Mouse (Mus musculus): ENCODE results near the gene Nell1. TPM values are rescaled to one million over a fixed set of nuclear protein-coding genes. Genes with fewer than 3 reads are reported as not detected.

Nell1 gene
- total and polyA plus RNA-seq, 2 experiments from 2014 or later, result 56.9 to 68.7 TPM

- H3K4me3 ChIP-seq (ENCODE audit: low read depth, low read length), result no peak overlapping the region
- ATAC-seq (ENCODE audit: low FRiP score) (no peak), DNase-seq (ENCODE audit: low spot score) (peak; percentile 53)
- no peak for TF ChIP-seq CTCF (IDR thresholded peaks at IDR 0.05)
- H3K9me3 ChIP-seq (ENCODE audit: low read length), result no peaks in the 10 kb centered on the region
- H3K27me3 ChIP-seq (ENCODE audit: insufficient read depth, low read length), result no peaks in the 10 kb centered on the region
- H3K4me2 ChIP-seq (ENCODE audit: low read depth, low read length, poor library complexity, severe bottlenecking), result no peak overlapping the region
- WGBS, result 82% methylated on average over 3 of the region's 3 CpGs
- H3K9ac ChIP-seq (replicated peaks; ENCODE audit: low read length, poor library complexity, severe bottlenecking), result no peak overlapping the region
- H3K36me3 ChIP-seq (ENCODE audit: insufficient read depth, low read length), result no peaks in the 10 kb centered on the region
- H3K4me1 ChIP-seq (ENCODE audit: insufficient read depth, low read length), result no peaks in the 10 kb centered on the region
- no peak overlapping the region for H3K27ac ChIP-seq (ENCODE audit: low read depth, low read length)
These were observed 542.0 kb downstream of the Nell1 start for GRCm38 (mm10) chr7:50516681-50517080.

GRCm38 (mm10) chr7:50543373-50543772 lies 568.7 kb downstream of the Nell1 start:
- ATAC-seq (ENCODE audit: low FRiP score), result no peak

GRCm38 (mm10) chr7:50549572-50549971 lies 574.9 kb downstream of the Nell1 start:
- Histone ChIP-seq H3K27ac (ENCODE audit: low read depth, low read length) (no peak overlapping the region), H3K4me3 (ENCODE audit: low read depth, low read length) (no peak overlapping the region), H3K36me3 (ENCODE audit: insufficient read depth, low read length) (no peaks in the 10 kb centered on the region), H3K9me3 (ENCODE audit: low read length) (no peaks in the 10 kb centered on the region), H3K27me3 (ENCODE audit: insufficient read depth, low read length) (no peaks in the 10 kb centered on the region), H3K4me2 (ENCODE audit: low read depth, low read length, poor library complexity, severe bottlenecking) (no peak overlapping the region), H3K9ac (replicated peaks; ENCODE audit: low read length, poor library complexity, severe bottlenecking) (no peak overlapping the region), H3K4me1 (ENCODE audit: insufficient read depth, low read length) (no peaks in the 10 kb centered on the region)
- TF ChIP-seq CTCF (IDR thresholded peaks at IDR 0.05), result no peak
- DNase-seq (ENCODE audit: low spot score) (no peak), ATAC-seq (ENCODE audit: low FRiP score) (no peak)
- WGBS, result 79% methylated on average over 3 of the region's 3 CpGs

More at GRCm38 (mm10) chr7:50543373-50543772, 568.7 kb downstream of the Nell1 start:
- Histone ChIP-seq H3K4me2 (ENCODE audit: low read depth, low read length, poor library complexity, severe bottlenecking) (no peak overlapping the region), H3K4me1 (ENCODE audit: insufficient read depth, low read length) (no peaks in the 10 kb centered on the region), H3K27me3 (ENCODE audit: insufficient read depth, low read length) (no peaks in the 10 kb centered on the region), H3K9me3 (ENCODE audit: low read length) (no peaks in the 10 kb centered on the region), H3K4me3 (ENCODE audit: low read depth, low read length) (no peak overlapping the region), H3K9ac (replicated peaks; ENCODE audit: low read length, poor library complexity, severe bottlenecking) (no peak overlapping the region), H3K36me3 (ENCODE audit: insufficient read depth, low read length) (no peaks in the 10 kb centered on the region), H3K27ac (ENCODE audit: low read depth, low read length) (no peak overlapping the region)
- TF ChIP-seq CTCF (IDR thresholded peaks at IDR 0.05), result no peak
- 22% methylated on average over 5 of the region's 5 CpGs for WGBS
- no peak for DNase-seq (ENCODE audit: low spot score)

DNA sequence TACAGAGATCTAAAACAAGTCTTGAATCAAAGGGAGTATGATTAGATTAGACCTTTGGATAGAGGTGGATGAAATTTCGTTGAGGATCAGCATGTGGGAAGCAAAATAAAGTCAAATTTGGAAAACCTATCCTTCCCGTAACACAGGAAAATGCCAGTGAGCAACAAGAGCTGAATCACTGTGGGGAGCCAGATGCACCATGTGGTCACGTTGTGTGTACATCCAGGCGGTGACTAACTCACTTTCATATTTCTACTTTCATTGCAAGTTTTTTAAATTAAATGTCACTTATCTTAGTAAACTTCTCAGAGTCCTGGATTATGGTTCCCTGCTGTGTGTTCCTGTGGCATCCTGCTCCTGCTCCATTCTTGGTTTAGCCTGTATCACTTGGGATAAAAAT lies 576.8 kb downstream of the Nell1 start:
- 76% methylated on average over 4 of the region's 4 CpGs for WGBS
- Histone ChIP-seq H3K27me3 (ENCODE audit: insufficient read depth, low read length) (no peaks in the 10 kb centered on the region), H3K9ac (replicated peaks; ENCODE audit: low read length, poor library complexity, severe bottlenecking) (no peak overlapping the region), H3K9me3 (ENCODE audit: low read length) (no peaks in the 10 kb centered on the region), H3K4me1 (ENCODE audit: insufficient read depth, low read length) (no peaks in the 10 kb centered on the region; the same call in 1 of the 2 replicates), H3K4me3 (ENCODE audit: low read depth, low read length) (no peak overlapping the region), H3K4me2 (ENCODE audit: low read depth, low read length, poor library complexity, severe bottlenecking) (no peak overlapping the region), H3K36me3 (ENCODE audit: insufficient read depth, low read length) (no peaks in the 10 kb centered on the region), H3K27ac (ENCODE audit: low read depth, low read length) (no peak overlapping the region)
- ATAC-seq (ENCODE audit: low FRiP score) (no peak), DNase-seq (ENCODE audit: low spot score) (no peak)
- TF ChIP-seq CTCF (IDR thresholded peaks at IDR 0.05), result no peak

- Histone ChIP-seq H3K4me2 (ENCODE audit: low read depth, low read length, poor library complexity, severe bottlenecking) (no peak overlapping the region), H3K27ac (ENCODE audit: low read depth, low read length) (no peak overlapping the region), H3K36me3 (ENCODE audit: insufficient read depth, low read length) (no peaks in the 10 kb centered on the region), H3K27me3 (ENCODE audit: insufficient read depth, low read length) (no peaks in the 10 kb centered on the region), H3K9me3 (ENCODE audit: low read length) (no peaks in the 10 kb centered on the region), H3K4me1 (ENCODE audit: insufficient read depth, low read length) (no peaks in the 10 kb centered on the region), H3K9ac (replicated peaks; ENCODE audit: low read length, poor library complexity, severe bottlenecking) (no peak overlapping the region), H3K4me3 (ENCODE audit: low read depth, low read length) (no peak overlapping the region)
- 81% methylated on average over 3 of the region's 3 CpGs for WGBS
- DNase-seq (ENCODE audit: low spot score) (no peak), ATAC-seq (ENCODE audit: low FRiP score) (no peak)
- TF ChIP-seq CTCF (IDR thresholded peaks at IDR 0.05), result no peak
These were observed 588.0 kb downstream of the Nell1 start for GRCm38 (mm10) chr7:50562708-50563107.

DNA sequence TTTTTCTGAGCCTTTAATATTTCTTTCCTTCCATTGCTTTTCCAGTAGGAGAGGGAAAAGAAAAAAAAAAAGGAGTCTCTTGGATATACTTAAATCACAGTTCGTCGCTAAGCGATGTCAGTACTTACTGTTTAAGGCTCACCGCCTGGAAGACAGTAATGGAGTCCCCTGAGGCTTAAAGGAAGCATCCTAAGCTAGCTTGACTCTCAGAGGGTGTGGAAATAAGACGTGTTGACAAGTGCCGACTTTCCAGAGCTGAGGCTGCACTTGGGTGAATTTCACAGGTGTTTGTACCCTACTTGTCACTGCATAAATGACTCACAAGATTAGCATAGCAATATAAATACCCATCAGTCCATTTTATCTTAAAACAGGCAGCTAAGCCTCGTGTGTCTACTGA lies 599.2 kb downstream of the Nell1 start:
- Histone ChIP-seq H3K36me3 (ENCODE audit: insufficient read depth, low read length) (no peaks in the 10 kb centered on the region), H3K27me3 (ENCODE audit: insufficient read depth, low read length) (no peaks in the 10 kb centered on the region), H3K4me1 (ENCODE audit: insufficient read depth, low read length) (no peaks in the 10 kb centered on the region; the same call in 1 of the 2 replicates), H3K9ac (replicated peaks; ENCODE audit: low read length, poor library complexity, severe bottlenecking) (no peak overlapping the region), H3K4me2 (ENCODE audit: low read depth, low read length, poor library complexity, severe bottlenecking) (no peak overlapping the region), H3K9me3 (ENCODE audit: low read length) (no peaks in the 10 kb centered on the region), H3K4me3 (ENCODE audit: low read depth, low read length) (no peak overlapping the region), H3K27ac (ENCODE audit: low read depth, low read length) (no peak overlapping the region)
- DNase-seq (ENCODE audit: low spot score) (peak; percentile 33), ATAC-seq (ENCODE audit: low FRiP score) (no peak)
- 47% methylated on average over 7 of the region's 7 CpGs for WGBS
- no peak for TF ChIP-seq CTCF (IDR thresholded peaks at IDR 0.05)
